Mouse (Mus musculus) midbrain, embryonic 13.5 days (tissue): ENCODE measurements around the gene Rpl18a. TPM values are rescaled to one million over a fixed set of nuclear protein-coding genes. Genes with fewer than 3 reads are reported as not detected.
A peak's percentile ranks its signal among the peaks of the same experiment; 100 is the strongest.

Source experiments
- ATAC-seq: fragments of 200-750 bp; cut with Nextera tagmentation; 2 replicates; pipeline ENCODE4 v1.8.0; 2017; ENCODE audit warnings: mild to moderate bottlenecking, moderate TSS enrichment, moderate library complexity
- H3K27ac ChIP-seq: fragments of 300-500 bp; sonication (generic); 2 replicates; pipeline ENCODE4 v1.5.1; 2015; ENCODE audit warnings: inconsistent platforms, mild to moderate bottlenecking, moderate library complexity
- H3K27me3 ChIP-seq: fragments of 300-500 bp; sonication (generic); 2 replicates; pipeline ENCODE4 v1.6.1; 2015; ENCODE audit warnings: mild to moderate bottlenecking, inconsistent platforms
- H3K36me3 ChIP-seq: fragments of 300-500 bp; sonication (generic); 2 replicates; pipeline ENCODE4 v1.6.1; 2015; ENCODE audit warnings: mild to moderate bottlenecking, inconsistent platforms
- H3K4me1 ChIP-seq: fragments of 300-500 bp; sonication (generic); replicated peaks from 2 replicates; pipeline ENCODE4 v1.6.1; 2015; ENCODE audit warnings: inconsistent platforms
- H3K4me2 ChIP-seq: fragments of 300-500 bp; sonication (generic); replicated peaks from 2 replicates; pipeline ENCODE4 v1.6.1; 2015; ENCODE audit warnings: moderate library complexity, mild to moderate bottlenecking, inconsistent platforms
- H3K4me3 ChIP-seq: fragments of 300-500 bp; sonication (generic); replicated peaks from 2 replicates; pipeline ENCODE4 v1.5.1; 2015; ENCODE audit warnings: mild to moderate bottlenecking, inconsistent platforms
- H3K9ac ChIP-seq: fragments of 300-500 bp; sonication (generic); replicated peaks from 2 replicates; pipeline ENCODE4 v1.6.1; 2015; ENCODE audit warnings: mild to moderate bottlenecking, inconsistent platforms
- H3K9me3 ChIP-seq: fragments of 300-500 bp; sonication (generic); 2 replicates; pipeline ENCODE4 v1.6.1; 2016; ENCODE audit warnings: mild to moderate bottlenecking, inconsistent platforms
- WGBS: fragments of 180-500 bp; shearing (Covaris S2); methylation state at CpG from one replicate; pipeline ENCODE4 v1.1.7; 2015; 5-methylcytosine and 5-hydroxymethylcytosine counted together
- polyA plus RNA-seq: library from polyadenylated mRNA; unstranded; fragments of >200 nt; fragmentation: Nextera tagmentation; extraction: Ambion mirVana; gene quantifications from 2 replicates; pipeline ENCODE4 v1.2.1, GENCODE M21; 2015

Gene Rpl18a
- polyA plus RNA-seq, 1 experiment from 2014 or later, result 2,717 TPM

DNA sequence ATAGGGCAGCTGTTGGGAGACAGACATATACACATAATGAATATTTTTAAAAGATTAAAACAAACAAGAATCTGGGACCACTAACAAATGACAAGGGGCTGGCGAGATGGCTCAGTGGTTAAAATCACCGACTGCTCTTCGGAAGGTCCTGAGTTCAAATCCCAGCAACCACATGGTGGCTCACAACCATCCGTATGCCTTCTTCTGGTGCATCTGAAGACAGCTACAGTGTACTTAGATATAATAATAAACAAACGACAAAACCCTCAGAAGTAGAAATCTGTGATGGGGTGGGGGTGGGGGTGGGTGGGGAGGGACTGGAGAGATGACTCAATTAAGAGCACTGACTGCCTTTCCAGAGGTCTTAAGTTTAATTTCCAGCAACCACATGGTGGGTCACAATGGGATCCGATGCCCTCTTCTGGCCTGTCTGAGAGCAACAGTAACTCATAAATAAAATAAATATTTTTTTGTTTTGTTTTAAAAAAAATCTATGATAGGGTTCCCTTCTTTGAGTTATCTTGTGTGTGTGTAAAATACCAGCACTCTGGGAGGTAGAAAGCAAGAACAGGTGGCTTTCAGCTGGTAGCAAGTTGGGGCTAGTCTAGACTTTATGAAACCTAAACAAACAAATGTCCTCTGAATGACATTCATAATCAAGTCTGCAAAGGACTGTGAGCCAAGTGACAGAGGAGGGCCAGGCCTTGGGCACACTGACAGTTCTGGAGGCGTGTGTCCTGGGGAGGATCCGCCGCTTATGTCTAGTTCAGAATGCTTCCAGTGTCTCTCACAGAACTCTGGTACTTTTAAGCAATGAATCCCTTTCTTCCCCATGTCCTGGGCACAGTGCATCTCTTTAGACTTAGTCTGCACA is 23.1 kb upstream of the Rpl18a start:
- H3K4me3 ChIP-seq, result no peak overlapping the region
- no peak overlapping the region for H3K4me2 ChIP-seq
- H3K9me3 ChIP-seq, result no peaks in the 10 kb centered on the region
- H3K9ac ChIP-seq, result no peak overlapping the region
- H3K4me1 ChIP-seq, result no peaks in the 10 kb centered on the region
- H3K36me3 ChIP-seq, result peaks cover 71% of the 10 kb centered on the region
- no peak overlapping the region for H3K27ac ChIP-seq
- ATAC-seq, result no peak
- 92% methylated on average over 9 of the region's 9 CpGs for WGBS
- no peaks in the 10 kb centered on the region for H3K27me3 ChIP-seq

- ATAC-seq, result no peak
- WGBS, result 93% methylated on average over 17 of the region's 17 CpGs
Observed at GRCm38 (mm10) chr8:70914704-70915103, 17.5 kb upstream of the Rpl18a start.

GRCm38 (mm10) chr8:70913523-70913922 is 16.3 kb upstream of the Rpl18a start:
- WGBS, result 94% methylated on average over 26 of the region's 26 CpGs
- Histone ChIP-seq H3K4me2 (no peak overlapping the region), H3K27me3 (no peaks in the 10 kb centered on the region), H3K36me3 (peaks cover 80% of the 10 kb centered on the region), H3K4me1 (no peaks in the 10 kb centered on the region), H3K27ac (no peak overlapping the region), H3K9ac (no peak overlapping the region), H3K9me3 (no peaks in the 10 kb centered on the region), H3K4me3 (no peak overlapping the region)
- ATAC-seq, result peak; percentile 9; the same call in 1 of the 2 replicates

More at GRCm38 (mm10) chr8:70914704-70915103, 17.5 kb upstream of the Rpl18a start:
- H3K4me3 ChIP-seq, result no peak overlapping the region
- no peaks in the 10 kb centered on the region for H3K4me1 ChIP-seq
- H3K36me3 ChIP-seq, result peaks cover 88% of the 10 kb centered on the region
- H3K4me2 ChIP-seq, result no peak overlapping the region
- no peak overlapping the region for H3K9ac ChIP-seq
- no peaks in the 10 kb centered on the region for H3K27me3 ChIP-seq
- H3K27ac ChIP-seq, result no peak overlapping the region
- H3K9me3 ChIP-seq, result no peaks in the 10 kb centered on the region

- H3K9ac ChIP-seq, result no peak overlapping the region
- no peaks in the 10 kb centered on the region for H3K9me3 ChIP-seq
- H3K36me3 ChIP-seq, result peaks cover 74% of the 10 kb centered on the region
- H3K27ac ChIP-seq, result no peak overlapping the region
- no peaks in the 10 kb centered on the region for H3K27me3 ChIP-seq
- H3K4me2 ChIP-seq, result no peak overlapping the region
- H3K4me3 ChIP-seq, result no peak overlapping the region
- WGBS, result 96% methylated on average over 30 of the region's 30 CpGs
- H3K4me1 ChIP-seq, result no peaks in the 10 kb centered on the region
- ATAC-seq, result no peak
Observed at GRCm38 (mm10) chr8:70912955-70913354, 15.7 kb upstream of the Rpl18a start.

DNA sequence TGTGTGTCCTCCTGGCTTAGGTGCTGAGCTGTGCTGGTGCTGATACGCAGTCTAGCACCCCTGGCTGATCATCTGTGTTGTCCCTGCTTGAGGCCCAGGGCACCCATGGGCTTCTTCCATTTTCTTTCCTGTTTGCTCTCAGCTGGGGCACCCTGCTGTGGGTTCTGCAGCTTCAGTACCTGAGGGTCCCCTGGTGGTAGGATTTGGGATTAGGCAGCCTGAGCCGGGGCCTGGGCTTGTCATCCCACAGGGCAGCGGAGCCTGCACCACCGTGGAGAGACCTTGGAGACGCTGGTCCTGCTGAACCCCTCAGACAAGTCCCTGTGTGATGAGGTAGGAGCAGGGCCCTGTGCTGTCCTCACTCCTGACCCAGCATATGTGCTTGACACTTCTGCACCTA is 14.4 kb upstream of the Rpl18a start:
- Histone ChIP-seq H3K4me3 (no peak overlapping the region), H3K27ac (no peak overlapping the region), H3K9ac (no peak overlapping the region), H3K27me3 (no peaks in the 10 kb centered on the region), H3K4me1 (peaks cover 10% of the 10 kb centered on the region), H3K9me3 (no peaks in the 10 kb centered on the region), H3K36me3 (peaks cover 61% of the 10 kb centered on the region), H3K4me2 (no peak overlapping the region)
- WGBS, result 79% methylated on average over 5 of the region's 5 CpGs
- ATAC-seq, result no peak

DNA sequence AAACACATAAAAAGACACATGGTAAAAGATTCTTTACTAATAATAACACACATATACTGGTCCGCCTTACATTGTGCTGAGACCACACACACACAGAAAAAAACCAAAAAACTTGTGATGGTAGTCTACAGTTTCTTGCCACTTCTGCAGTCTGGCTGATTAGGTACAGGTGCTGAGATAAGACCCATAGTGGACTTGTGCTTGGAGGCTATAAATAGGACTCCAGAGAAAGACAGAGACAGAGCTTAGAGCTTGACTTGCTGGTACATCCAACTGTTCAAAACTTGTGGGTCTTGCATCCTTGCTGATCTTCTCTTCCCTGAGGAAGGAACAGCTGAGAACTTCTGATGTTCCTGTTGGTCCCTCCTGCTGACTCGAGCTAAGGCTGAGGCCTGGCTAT is 10.3 kb upstream of the Rpl18a start:
- Histone ChIP-seq H3K9me3 (no peaks in the 10 kb centered on the region), H3K4me3 (no peak overlapping the region), H3K36me3 (peaks cover 20% of the 10 kb centered on the region), H3K4me1 (peaks cover 19% of the 10 kb centered on the region), H3K4me2 (no peak overlapping the region), H3K27me3 (peaks cover 17% of the 10 kb centered on the region), H3K27ac (no peak overlapping the region), H3K9ac (no peak overlapping the region)
- no peak for ATAC-seq
- WGBS, result 88% methylated on average over 2 of the region's 2 CpGs

DNA sequence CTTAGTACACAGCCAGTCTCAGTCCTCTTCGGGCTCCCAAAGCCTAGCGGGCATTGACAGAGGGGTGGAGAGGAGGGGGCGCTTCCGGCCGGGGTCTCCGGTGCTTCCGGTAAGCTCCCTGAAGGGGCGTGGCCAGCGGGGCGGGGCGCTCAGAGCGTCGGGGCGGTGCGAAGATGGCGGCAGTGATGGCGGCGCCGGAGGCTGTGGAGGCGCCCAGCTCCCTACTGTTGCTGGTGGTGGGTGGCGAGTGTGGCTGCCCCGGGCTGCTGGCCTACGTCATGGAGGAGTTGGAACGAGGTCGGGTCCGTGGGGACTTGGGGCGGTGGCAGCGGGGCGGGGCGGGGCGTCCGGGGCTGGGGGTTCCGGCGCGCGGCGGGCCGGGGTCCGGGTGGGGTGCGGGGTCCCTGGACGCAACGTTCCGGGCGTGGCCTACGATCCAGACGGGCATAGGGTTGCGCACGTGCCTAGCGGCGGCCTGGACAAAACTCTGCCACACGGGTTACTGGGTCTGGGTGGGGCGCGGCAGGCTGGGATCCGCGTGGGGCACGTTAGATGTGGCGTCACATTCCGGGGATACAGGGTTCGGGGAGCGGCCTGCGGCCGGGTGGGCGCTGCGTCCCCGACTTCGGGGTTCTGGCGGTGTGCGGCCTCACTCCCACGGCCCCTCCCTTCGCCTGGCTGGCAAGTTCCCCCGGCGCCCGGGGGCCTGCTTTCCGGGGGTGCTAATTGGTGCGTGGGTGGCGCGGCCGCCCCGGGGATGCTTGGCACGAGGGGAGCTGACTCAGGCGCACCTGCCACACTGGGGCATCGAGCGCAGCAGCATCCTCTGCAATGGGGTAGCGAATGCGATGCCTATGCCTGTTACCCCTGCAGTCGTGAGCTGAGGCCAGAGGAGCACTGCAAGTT is 8.9 kb upstream of the Rpl18a start, which contains the start of gene Map1s:
TSS of gene Map1s (plus strand) at position 102 of the 906 bp plus-strand sequence.
- Histone ChIP-seq H3K4me1 (peaks cover 19% of the 10 kb centered on the region), H3K4me2 (peak within 1 kb of the TSS; percentile 94), H3K27ac (peak within 1 kb of the TSS; percentile 88), H3K9me3 (no peaks in the 10 kb centered on the region), H3K4me3 (peak within 1 kb of the TSS; percentile 92), H3K27me3 (peaks cover 23% of the 10 kb centered on the region), H3K36me3 (peaks cover 5% of the 10 kb centered on the region), H3K9ac (peak within 1 kb of the TSS; percentile 95)
- under 1% methylated on average over 78 of the region's 86 CpGs for WGBS
- ATAC-seq, result peak; percentile 95

DNA sequence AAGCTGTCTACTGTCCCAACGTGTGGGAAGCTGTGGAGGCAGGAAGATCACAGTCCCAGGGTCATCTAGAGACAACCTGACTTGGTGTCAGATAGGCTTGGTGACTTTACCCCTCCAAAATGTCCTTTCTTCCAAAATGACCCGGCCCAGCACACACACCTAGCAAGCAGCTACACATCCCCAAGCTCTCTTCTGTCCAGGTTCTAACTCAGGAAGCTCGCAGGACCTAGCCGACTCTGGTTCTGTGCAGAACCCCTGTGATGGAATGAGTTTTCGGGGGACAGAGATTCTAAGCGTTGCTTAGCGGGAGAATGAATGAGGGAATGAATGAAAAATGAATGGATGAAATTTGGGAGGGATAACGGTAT is 8.2 kb upstream of the Rpl18a start:
- Histone ChIP-seq H3K4me1 (peaks cover 19% of the 10 kb centered on the region), H3K36me3 (no peaks in the 10 kb centered on the region), H3K4me3 (peak overlapping the region; percentile 92), H3K27me3 (peaks cover 23% of the 10 kb centered on the region), H3K9ac (peak overlapping the region; percentile 95), H3K4me2 (peak overlapping the region; percentile 94), H3K27ac (peak overlapping the region; percentile 88), H3K9me3 (no peaks in the 10 kb centered on the region)
- ATAC-seq, result peak; percentile 64
- WGBS, result 21% methylated on average over 8 of the region's 8 CpGs

DNA sequence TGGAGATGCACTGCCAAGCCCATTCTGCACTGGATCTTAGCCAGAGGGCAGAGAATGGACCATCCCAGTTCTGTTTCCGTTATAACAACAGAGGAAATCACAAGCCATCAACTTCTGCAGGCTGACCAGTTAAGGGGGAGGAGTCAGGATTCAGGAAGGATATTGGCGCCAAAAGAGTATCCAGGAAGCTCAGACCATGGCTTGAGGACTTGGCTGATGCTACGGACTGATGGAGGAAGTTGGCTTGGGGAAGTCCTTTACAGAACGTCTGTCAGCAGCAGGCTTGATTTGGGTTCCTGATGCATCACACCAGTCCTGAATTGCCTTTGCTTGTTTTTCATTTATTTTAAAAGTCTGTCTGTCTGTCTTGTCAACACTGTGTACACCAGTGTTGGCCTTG is 7.3 kb upstream of the Rpl18a start:
- H3K27ac ChIP-seq, result no peak overlapping the region
- no peaks in the 10 kb centered on the region for H3K9me3 ChIP-seq
- H3K9ac ChIP-seq, result no peak overlapping the region
- H3K4me1 ChIP-seq, result peaks cover 19% of the 10 kb centered on the region
- H3K27me3 ChIP-seq, result peaks cover 23% of the 10 kb centered on the region
- H3K4me2 ChIP-seq, result no peak overlapping the region; the same call in 1 of the 2 replicates
- no peaks in the 10 kb centered on the region for H3K36me3 ChIP-seq
- ATAC-seq, result no peak
- WGBS, result 74% methylated on average over 4 of the region's 4 CpGs
- no peak overlapping the region for H3K4me3 ChIP-seq

- H3K36me3 ChIP-seq, result no peaks in the 10 kb centered on the region
- no peak overlapping the region; the same call in 1 of the 2 replicates for H3K9ac ChIP-seq
Observed at GRCm38 (mm10) chr8:70903582-70903981, 6.4 kb upstream of the Rpl18a start.

GRCm38 (mm10) chr8:70903112-70903511 is 5.9 kb upstream of the Rpl18a start:
- Histone ChIP-seq H3K4me2 (no peak overlapping the region), H3K4me3 (no peak overlapping the region), H3K27me3 (peaks cover 23% of the 10 kb centered on the region), H3K27ac (no peak overlapping the region), H3K4me1 (peaks cover 27% of the 10 kb centered on the region), H3K9me3 (no peaks in the 10 kb centered on the region), H3K36me3 (no peaks in the 10 kb centered on the region), H3K9ac (no peak overlapping the region)
- 50% methylated on average over 4 of the region's 4 CpGs for WGBS
- ATAC-seq, result no peak

More at GRCm38 (mm10) chr8:70903582-70903981, 6.4 kb upstream of the Rpl18a start:
- no peak overlapping the region for H3K4me2 ChIP-seq
- H3K9me3 ChIP-seq, result no peaks in the 10 kb centered on the region
- H3K27me3 ChIP-seq, result peaks cover 23% of the 10 kb centered on the region
- no peak for ATAC-seq
- H3K27ac ChIP-seq, result no peak overlapping the region
- H3K4me1 ChIP-seq, result peaks cover 23% of the 10 kb centered on the region
- no peak overlapping the region for H3K4me3 ChIP-seq

DNA sequence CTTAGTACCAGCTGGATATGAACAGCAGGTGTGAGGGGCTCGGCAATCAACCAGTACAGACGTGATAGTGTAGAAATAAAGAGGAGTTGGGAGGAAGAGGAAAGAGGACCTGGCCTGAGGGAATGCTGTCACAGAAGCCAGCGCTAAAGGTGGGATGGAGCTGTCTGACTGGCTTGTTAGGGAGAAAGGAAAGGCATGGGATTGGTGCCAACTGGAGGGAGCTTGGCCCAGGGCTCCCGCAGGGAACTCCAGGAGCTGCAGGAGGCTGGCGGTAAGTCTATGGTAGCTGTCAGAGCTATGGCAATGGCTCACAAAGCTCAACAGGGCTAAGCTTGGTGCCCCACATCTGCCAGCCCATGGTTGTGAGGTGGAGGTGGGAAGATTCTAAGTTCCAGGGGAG is 5.0 kb upstream of the Rpl18a start:
- Histone ChIP-seq H3K9ac (no peak overlapping the region), H3K4me1 (peaks cover 24% of the 10 kb centered on the region), H3K4me3 (no peak overlapping the region), H3K4me2 (no peak overlapping the region), H3K36me3 (no peaks in the 10 kb centered on the region), H3K27me3 (peaks cover 23% of the 10 kb centered on the region), H3K9me3 (no peaks in the 10 kb centered on the region), H3K27ac (no peak overlapping the region)
- ATAC-seq, result no peak
- 35% methylated on average over 5 of the region's 5 CpGs for WGBS
